Mouse (Mus musculus) cortical plate, adult 2 months (tissue): Measurements from ENCODE around the gene Trim50.
A peak's percentile ranks its signal among the peaks of the same experiment; 100 is the strongest.

ENCODE experiments used
- CTCF ChIP-seq: fragments of 200-500 bp; IDR thresholded peaks from 2 replicates; pipeline ENCODE4 v1.5.1; 2011; ENCODE audit warnings: mild to moderate bottlenecking, control low read depth, low read length; ENCODE audit not compliant: insufficient read depth; ENCODE audit errors: extremely low read depth
- POLR2A ChIP-seq: fragments of 200-500 bp; IDR thresholded peaks from 2 replicates; pipeline ENCODE4 v1.6.1; 2011; ENCODE audit warnings: mild to moderate bottlenecking, low read length, control low read depth; ENCODE audit not compliant: insufficient read depth; ENCODE audit errors: extremely low read depth

DNA sequence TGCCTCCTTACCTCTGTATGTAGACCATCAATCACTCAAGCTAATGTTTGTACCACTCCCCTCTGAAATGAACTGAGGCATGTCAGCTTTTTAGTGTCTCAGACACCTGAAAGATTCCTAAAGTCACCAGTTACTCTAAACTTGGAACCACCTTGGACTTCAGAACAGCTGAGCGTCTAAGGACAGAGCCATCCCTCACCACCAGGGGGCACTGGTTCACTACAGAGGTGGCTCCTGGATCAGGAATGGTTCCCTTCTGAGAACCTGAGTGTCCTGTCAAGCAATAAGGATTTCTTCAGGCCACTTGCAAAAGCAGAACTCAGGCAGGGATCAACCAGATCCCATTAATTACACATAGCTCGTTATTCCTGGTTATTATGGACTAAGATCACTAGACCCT is 47.1 kb downstream of the Trim50 start:
- no peak for TF ChIP-seq POLR2A
- peak; percentile 93 for TF ChIP-seq CTCF
